Mouse (Mus musculus) cerebellum, postnatal 25 days (tissue): ENCODE measurements at regions not wholly inside any gene's neighbourhood (a gene's known extent, or its start where the extent isn't known, plus 50 kb on each side); places are given as distances from the start of the nearest gene placed in this dataset.

Source experiments
- DNase-seq, 2 experiments: peaks; one replicate each; pipeline ENCODE4 v3.0.0; 2021; ENCODE audit warnings: mixed read lengths in 2 of 2

DNA sequence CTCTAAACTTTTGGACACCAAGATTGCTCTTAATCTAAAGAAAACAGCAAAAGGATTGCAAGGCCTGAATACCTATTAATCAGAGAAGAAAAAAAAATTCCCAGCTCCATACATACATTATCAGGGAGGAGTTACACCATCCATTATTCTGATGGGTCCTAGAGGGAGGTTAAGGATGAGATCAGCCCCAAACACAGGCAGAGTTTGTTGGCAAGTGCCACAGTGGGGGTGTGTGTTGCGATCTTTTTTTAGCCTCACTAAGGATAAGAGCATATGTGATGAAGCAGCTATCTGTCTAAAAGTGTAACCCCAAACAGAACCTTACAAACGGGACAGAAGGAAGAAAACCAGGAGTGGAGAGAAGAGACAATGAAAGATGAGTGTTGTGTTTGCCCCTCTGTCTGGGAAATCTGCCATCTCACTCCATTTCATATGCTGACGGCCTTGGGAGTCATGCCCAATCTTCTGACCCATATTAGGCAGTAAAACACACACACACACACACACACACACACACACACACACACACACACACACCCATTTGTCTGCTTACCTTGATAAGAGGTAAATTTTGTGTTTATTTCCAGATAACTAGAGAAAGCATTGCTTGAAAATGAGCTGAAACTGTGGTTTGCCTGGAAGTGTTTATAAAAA lies 61.4 kb upstream of the Adamts9 start:
- DNase-seq, result no peak

DNA sequence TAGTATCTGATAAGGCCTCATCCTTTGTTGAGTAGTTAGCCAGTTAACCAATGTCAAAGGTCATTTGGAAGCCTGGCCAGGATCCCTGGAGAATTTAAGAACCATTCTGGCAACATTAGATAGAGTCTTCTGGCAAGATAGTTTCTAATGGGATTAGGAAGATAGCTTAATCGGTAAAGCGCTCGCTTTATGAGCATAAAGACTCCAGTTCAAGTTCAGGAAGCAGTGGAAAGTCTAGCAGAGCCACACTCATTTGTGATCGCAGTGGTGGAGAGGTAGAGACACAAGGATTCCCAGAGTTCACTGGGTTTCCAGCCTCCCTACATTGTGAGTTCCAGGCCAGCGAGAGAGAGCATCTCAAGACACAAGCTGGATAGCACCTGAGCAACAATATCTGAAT lies 60.5 kb upstream of the Adamts9 start:
- DNase-seq, result no peak

DNA sequence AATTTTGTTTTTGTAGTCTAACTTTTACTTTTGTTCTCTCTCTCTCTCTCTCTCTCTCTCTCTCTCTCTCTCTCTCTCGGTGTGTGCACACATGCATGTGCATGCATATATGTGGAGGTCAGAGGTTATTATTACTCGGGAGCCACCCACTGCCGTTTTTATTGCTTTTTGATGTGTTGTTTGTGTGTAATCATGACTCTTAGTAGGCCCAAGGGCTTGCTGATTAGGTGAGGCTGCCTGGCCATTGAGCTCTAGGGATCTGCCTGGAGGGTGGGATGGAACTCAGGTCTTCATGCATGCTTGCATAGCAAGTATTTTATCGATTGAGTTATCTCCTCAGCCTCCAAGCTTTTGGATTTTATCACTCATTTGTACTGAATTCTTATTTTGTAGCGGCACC lies 50.4 kb upstream of the Adamts9 start:
- no peak for DNase-seq
